In the genomic region with DNA sequence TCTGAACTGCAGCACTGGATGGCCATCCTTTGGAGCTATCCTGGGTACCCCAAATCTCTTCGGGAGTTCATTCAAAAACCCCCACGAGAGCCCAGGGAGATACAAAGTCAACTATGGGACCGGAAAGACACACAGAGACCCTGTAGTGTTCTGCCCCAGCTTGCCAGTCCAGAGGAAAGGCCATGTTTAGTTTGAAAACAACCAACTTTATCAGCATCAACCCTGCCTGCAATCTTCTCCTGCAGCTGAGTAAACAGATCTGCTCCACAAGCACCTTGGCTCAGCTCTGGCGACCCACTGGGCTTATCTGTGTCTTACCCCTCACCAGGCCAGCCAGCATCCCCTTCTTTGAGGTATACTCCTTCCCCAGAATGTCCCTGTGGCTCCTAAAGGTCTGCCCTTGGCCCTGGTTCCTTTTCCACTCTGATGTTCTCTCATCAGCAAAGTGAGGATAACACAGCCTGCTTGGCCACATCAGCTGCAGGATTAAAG, we compare ENCODE assay signal across 23 mouse cellular contexts.
"Had no signal": no experiment of that assay in that cellular context is flagged by ENCODE, and none has a peak within 500 bp of the region (broad histone marks: within the 10 kb centered on the region; RNA-seq: fewer than 3 reads in every experiment).

No protein-coding gene starts in this region.

- H3K9ac ChIP-seq: forebrain, postnatal 0 days; hindbrain, embryonic 13.5 days; hindbrain, embryonic 15.5 days; kidney, embryonic 15.5 days; limb, embryonic 13.5 days; limb, embryonic 15.5 days; liver, embryonic 12.5 days; liver, embryonic 14.5 days had no signal

- H3K36me3 ChIP-seq: hindbrain, embryonic 13.5 days; hindbrain, embryonic 15.5 days; kidney, embryonic 15.5 days; limb, embryonic 13.5 days; limb, embryonic 15.5 days; liver, embryonic 12.5 days had no signal

- H3K27me3 ChIP-seq: hindbrain, embryonic 15.5 days; limb, embryonic 15.5 days; liver, embryonic 12.5 days had no signal

- ATAC-seq: forebrain, postnatal 0 days; hindbrain, postnatal 0 days; intestine, embryonic 16.5 days; liver, embryonic 12.5 days had no signal

- H3K27ac ChIP-seq: hindbrain, embryonic 13.5 days; hindbrain, embryonic 15.5 days; hindbrain, postnatal 0 days; kidney, embryonic 15.5 days; kidney, postnatal 0 days; limb, embryonic 13.5 days; limb, embryonic 15.5 days; liver, embryonic 12.5 days; liver, embryonic 14.5 days had no signal

- H3K4me1 ChIP-seq: kidney, embryonic 15.5 days; liver, embryonic 12.5 days had no signal

- H3K9me3 ChIP-seq: hindbrain, embryonic 13.5 days; hindbrain, embryonic 15.5 days; kidney, embryonic 15.5 days; limb, embryonic 13.5 days; limb, embryonic 15.5 days; liver, embryonic 12.5 days had no signal

- H3K4me3 ChIP-seq: hindbrain, embryonic 13.5 days; hindbrain, embryonic 15.5 days; kidney, embryonic 15.5 days; limb, embryonic 13.5 days; limb, embryonic 15.5 days; liver, embryonic 12.5 days had no signal

- DNase-seq: forebrain, postnatal 0 days; gastrocnemius, postnatal 14 days; gastrocnemius, postnatal 36 days; heart, adult 18-20 months; heart, postnatal 14 days; kidney, adult 11 months; kidney, adult 2 months; kidney, adult 9 months; kidney, postnatal 14 days; kidney, postnatal 36 days; layer of hippocampus, adult 9-11 months; layer of hippocampus, postnatal 36 days; left cerebral cortex, postnatal 4 days had no signal

- H3K4me2 ChIP-seq: hindbrain, embryonic 13.5 days; hindbrain, embryonic 15.5 days; kidney, embryonic 15.5 days; limb, embryonic 13.5 days; limb, embryonic 15.5 days; liver, embryonic 12.5 days had no signal
